Mouse (Mus musculus) midbrain, embryonic 14.5 days (tissue): ENCODE measurements at regions not wholly inside any gene's neighbourhood (a gene's known extent, or its start where the extent isn't known, plus 50 kb on each side); places are given as distances from the start of the nearest gene placed in this dataset.
"Not testable (repeated sequence)": the region's sequence is repeated elsewhere in the genome, so short reads cannot be mapped to it uniquely, and the experiment has no call there.

ENCODE experiments used
- ATAC-seq: fragments of 200-750 bp; cut with Nextera tagmentation; 2 replicates; pipeline ENCODE4 v1.8.0; 2017; ENCODE audit warnings: moderate number of reproducible peaks, moderate library complexity; ENCODE audit not compliant: low FRiP score, low TSS enrichment
- DNase-seq: peaks from one replicate; pipeline ENCODE4 v3.0.0-alpha.2; 2015
- H3K27ac ChIP-seq: fragments of 300-500 bp; sonication (generic); replicated peaks from 2 replicates; pipeline ENCODE4 v1.5.1; 2014; ENCODE audit warnings: mild to moderate bottlenecking, low read depth, low read length, moderate library complexity
- H3K27me3 ChIP-seq: fragments of 300-500 bp; sonication (generic); 2 replicates; pipeline ENCODE4 v1.6.1; 2014; ENCODE audit warnings: low read length, control low read depth, mixed read lengths; ENCODE audit not compliant: control insufficient read depth, insufficient read depth
- H3K36me3 ChIP-seq: fragments of 300-500 bp; sonication (generic); 2 replicates; pipeline ENCODE4 v1.6.1; 2014; ENCODE audit warnings: low read length, control low read depth; ENCODE audit not compliant: control insufficient read depth, insufficient read depth
- H3K4me1 ChIP-seq: fragments of 300-500 bp; sonication (generic); 2 replicates; pipeline ENCODE4 v1.6.1; 2014; ENCODE audit warnings: mild to moderate bottlenecking, antibody characterized with exemption, low read length, control low read depth; ENCODE audit not compliant: control insufficient read depth, insufficient read depth
- H3K4me2 ChIP-seq: fragments of 300-500 bp; sonication (generic); 2 replicates; pipeline ENCODE4 v1.6.1; 2014; ENCODE audit warnings: mild to moderate bottlenecking, low read length, moderate library complexity
- H3K4me3 ChIP-seq: fragments of 300-500 bp; sonication (generic); replicated peaks from 2 replicates; pipeline ENCODE4 v1.5.1; 2014; ENCODE audit warnings: low read depth, low read length
- H3K9ac ChIP-seq: fragments of 300-500 bp; sonication (generic); replicated peaks from 2 replicates; pipeline ENCODE4 v1.6.1; 2014; ENCODE audit warnings: mild to moderate bottlenecking, low read length, moderate library complexity
- H3K9me3 ChIP-seq: fragments of 300-500 bp; sonication (generic); 2 replicates; pipeline ENCODE4 v1.6.1; 2016; ENCODE audit warnings: low read length, control low read depth, mixed read lengths; ENCODE audit not compliant: control insufficient read depth
- WGBS: fragments of 180-500 bp; shearing (Covaris S2); extraction: QIAGEN DNeasy Blood & Tissue Kit; methylation state at CpG from one replicate; pipeline ENCODE4 v1.1.7; 2014; 5-methylcytosine and 5-hydroxymethylcytosine counted together

- WGBS, result 45% methylated on average over 5 of the region's 6 CpGs
- not testable (repeated sequence) for H3K4me3 ChIP-seq, DNase-seq, H3K27ac ChIP-seq, ATAC-seq, H3K9me3 ChIP-seq, H3K9ac ChIP-seq, H3K36me3 ChIP-seq, H3K4me1 ChIP-seq, H3K27me3 ChIP-seq, H3K4me2 ChIP-seq
These were observed 403.2 kb upstream of the Sphkap start for GRCm38 (mm10) chr1:83811162-83811561.

- Histone ChIP-seq H3K36me3 (no peaks in the 10 kb centered on the region), H3K9ac (no peak overlapping the region), H3K27ac (no peak overlapping the region), H3K9me3 (no peaks in the 10 kb centered on the region), H3K4me3 (no peak overlapping the region), H3K4me2 (no peak overlapping the region), H3K4me1 (no peaks in the 10 kb centered on the region), H3K27me3 (no peaks in the 10 kb centered on the region)
- DNase-seq (no peak), ATAC-seq (no peak)
- 93% methylated on average over 6 of the region's 6 CpGs for WGBS
These were observed 400.4 kb upstream of the Sphkap start for GRCm38 (mm10) chr1:83808432-83808831.

DNA sequence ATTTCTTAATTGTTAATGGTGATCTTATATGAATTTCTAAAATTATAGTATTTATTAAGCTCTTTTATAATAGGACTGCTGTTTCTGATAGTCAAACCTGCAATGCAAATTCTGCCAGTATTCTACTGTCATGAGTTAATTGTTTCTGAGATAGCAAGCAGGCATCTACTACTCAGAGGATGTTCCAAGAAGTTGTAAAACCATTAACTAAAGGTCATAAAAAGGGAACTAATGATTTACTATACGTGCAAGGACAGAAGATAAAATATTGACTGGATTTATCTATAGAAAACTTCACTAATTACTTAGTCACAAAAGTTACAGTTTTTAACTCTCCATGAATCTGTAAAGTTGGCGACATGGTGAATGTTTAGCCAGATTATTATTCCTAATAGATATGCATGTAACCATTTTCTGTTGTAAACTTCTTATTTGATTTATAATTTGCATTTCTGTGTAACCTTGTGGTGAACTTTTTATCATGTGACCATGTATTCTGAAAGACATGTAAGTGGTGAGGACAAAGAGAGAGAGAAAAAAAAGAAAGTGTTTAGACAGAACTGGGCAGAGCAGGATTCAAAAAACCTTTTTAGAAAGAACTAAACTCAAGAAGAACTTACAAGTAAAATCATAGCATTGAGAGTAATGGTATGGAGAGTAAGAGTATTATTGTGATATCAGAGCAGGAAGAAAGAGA is 395.5 kb upstream of the Sphkap start:
- no peaks in the 10 kb centered on the region for H3K9me3 ChIP-seq
- H3K27me3 ChIP-seq, result no peaks in the 10 kb centered on the region
- no peak for DNase-seq
- H3K4me1 ChIP-seq, result no peaks in the 10 kb centered on the region
- no peak overlapping the region for H3K4me3 ChIP-seq
- WGBS, result 85% methylated on average over 2 of the region's 2 CpGs
- no peaks in the 10 kb centered on the region for H3K36me3 ChIP-seq
- H3K9ac ChIP-seq, result no peak overlapping the region
- H3K4me2 ChIP-seq, result no peak overlapping the region
- no peak for ATAC-seq
- no peak overlapping the region for H3K27ac ChIP-seq

DNA sequence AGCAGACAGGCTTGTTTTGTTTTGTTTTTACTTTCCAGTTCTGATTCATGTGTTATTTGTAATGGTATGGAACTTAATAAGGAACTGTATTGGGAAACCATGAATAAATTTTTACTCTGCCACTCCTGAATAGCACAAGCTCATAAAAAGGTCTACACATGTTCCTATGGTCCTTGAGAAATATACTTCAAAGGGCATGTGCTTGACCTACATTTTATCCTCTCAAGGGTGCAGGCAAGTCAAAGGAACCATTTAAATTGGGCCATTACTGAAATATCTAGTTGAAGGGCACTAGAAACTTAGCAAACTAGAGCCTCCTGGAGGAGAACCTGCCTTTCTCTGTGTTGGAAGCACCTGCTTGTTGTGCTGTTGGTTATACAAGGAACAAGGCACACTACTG is 393.8 kb upstream of the Sphkap start:
- no peaks in the 10 kb centered on the region for H3K27me3 ChIP-seq
- H3K4me1 ChIP-seq, result no peaks in the 10 kb centered on the region
- no peak overlapping the region for H3K4me3 ChIP-seq
- no peak overlapping the region for H3K4me2 ChIP-seq
- no peak overlapping the region for H3K27ac ChIP-seq
- DNase-seq (no peak), ATAC-seq (no peak)
- no peak overlapping the region for H3K9ac ChIP-seq
- H3K36me3 ChIP-seq, result no peaks in the 10 kb centered on the region
- H3K9me3 ChIP-seq, result no peaks in the 10 kb centered on the region

DNA sequence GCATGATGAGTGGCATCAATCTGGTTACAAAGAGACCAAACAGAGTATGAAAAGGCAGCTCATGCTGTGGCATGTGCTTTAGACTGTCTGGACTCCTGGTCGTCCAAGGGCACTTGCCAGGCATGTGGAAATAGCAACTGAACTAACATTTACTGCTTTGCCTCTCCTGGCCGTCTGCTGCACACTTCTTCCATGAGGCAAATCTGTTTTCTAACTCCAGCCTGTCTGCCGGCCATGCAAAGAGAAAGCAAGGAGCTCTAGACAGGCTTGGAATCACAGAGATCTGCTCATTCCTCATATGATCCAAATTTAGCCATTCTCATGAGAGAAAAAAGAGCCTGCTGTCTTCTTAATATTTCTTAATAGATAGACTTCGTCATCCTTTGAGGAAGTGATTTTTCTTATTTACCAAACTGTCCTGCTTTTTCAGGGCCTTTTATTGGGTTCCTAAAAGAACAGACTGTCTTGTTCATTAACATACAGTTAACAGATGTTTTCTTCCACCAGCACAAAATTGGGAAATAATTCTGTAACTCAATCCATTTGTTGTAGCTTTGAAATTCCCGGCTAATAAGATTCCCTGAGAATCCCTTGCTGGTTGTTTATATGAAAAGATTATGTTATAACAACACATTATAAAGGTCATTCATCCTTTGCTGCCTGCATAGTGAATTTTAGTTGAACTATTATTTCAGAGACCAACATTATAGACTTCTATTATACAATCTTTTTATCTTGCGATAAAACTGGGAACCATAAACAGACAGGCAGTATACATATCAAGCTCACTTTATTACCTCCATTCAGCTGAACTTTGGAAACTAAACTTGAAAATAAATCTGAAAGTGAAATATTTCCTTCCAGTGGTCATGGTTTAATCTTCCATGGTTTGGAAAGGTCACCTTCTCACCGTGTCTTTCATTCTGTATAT is 389.2 kb upstream of the Sphkap start:
- no peak overlapping the region for H3K27ac ChIP-seq
- H3K9me3 ChIP-seq, result no peaks in the 10 kb centered on the region
- WGBS, result 71% methylated on average over 7 of the region's 7 CpGs
- H3K27me3 ChIP-seq, result no peaks in the 10 kb centered on the region
- DNase-seq (peak; percentile 4), ATAC-seq (no peak)
- H3K4me3 ChIP-seq, result no peak overlapping the region
- H3K9ac ChIP-seq, result no peak overlapping the region
- H3K4me2 ChIP-seq, result no peak overlapping the region
- no peaks in the 10 kb centered on the region for H3K36me3 ChIP-seq
- no peaks in the 10 kb centered on the region for H3K4me1 ChIP-seq

- ATAC-seq (no peak), DNase-seq (no peak)
- no peaks in the 10 kb centered on the region for H3K27me3 ChIP-seq
- no peaks in the 10 kb centered on the region for H3K36me3 ChIP-seq
- no peaks in the 10 kb centered on the region for H3K9me3 ChIP-seq
- H3K4me1 ChIP-seq, result no peaks in the 10 kb centered on the region
- no peak overlapping the region for H3K4me2 ChIP-seq
- H3K9ac ChIP-seq, result no peak overlapping the region
- WGBS, result 68% methylated on average over 1 of the region's 1 CpGs
- no peak overlapping the region for H3K27ac ChIP-seq
- no peak overlapping the region for H3K4me3 ChIP-seq
These were observed 369.2 kb upstream of the Sphkap start for GRCm38 (mm10) chr1:83777151-83777550.

DNA sequence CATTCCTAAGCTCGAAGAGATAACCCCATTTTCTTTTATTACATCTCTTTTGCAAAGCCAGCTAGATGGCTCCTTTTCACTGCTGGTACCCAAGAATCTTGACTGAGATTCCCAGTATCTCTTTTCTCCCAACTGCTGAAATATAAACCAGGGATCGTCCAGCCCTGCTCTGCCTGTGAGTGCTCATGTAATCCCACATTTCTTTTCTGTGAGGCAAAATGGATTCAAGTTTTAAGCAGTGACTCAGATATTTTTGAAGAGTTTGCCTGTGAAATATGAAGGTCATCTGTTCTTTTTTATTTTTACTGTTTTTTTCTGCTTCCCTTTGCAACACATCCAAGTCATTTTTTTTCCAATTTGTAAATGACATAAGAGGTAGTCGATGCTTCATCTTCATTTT is 363.2 kb upstream of the Sphkap start:
- WGBS, result 78% methylated on average over 3 of the region's 3 CpGs
- DNase-seq (no peak), ATAC-seq (no peak)
- H3K36me3 ChIP-seq, result no peaks in the 10 kb centered on the region
- no peak overlapping the region for H3K4me2 ChIP-seq
- no peak overlapping the region for H3K27ac ChIP-seq
- H3K4me1 ChIP-seq, result no peaks in the 10 kb centered on the region
- H3K27me3 ChIP-seq, result no peaks in the 10 kb centered on the region
- no peak overlapping the region for H3K9ac ChIP-seq
- no peak overlapping the region for H3K4me3 ChIP-seq
- H3K9me3 ChIP-seq, result no peaks in the 10 kb centered on the region

- Histone ChIP-seq H3K9ac (no peak overlapping the region), H3K4me2 (no peak overlapping the region), H3K4me3 (no peak overlapping the region), H3K27me3 (no peaks in the 10 kb centered on the region), H3K27ac (no peak overlapping the region), H3K9me3 (no peaks in the 10 kb centered on the region), H3K4me1 (no peaks in the 10 kb centered on the region), H3K36me3 (no peaks in the 10 kb centered on the region)
- DNase-seq (no peak), ATAC-seq (no peak)
- 92% methylated on average over 4 of the region's 4 CpGs for WGBS
These were observed 353.5 kb upstream of the Sphkap start for GRCm38 (mm10) chr1:83761499-83761898.

GRCm38 (mm10) chr1:83756866-83757265 is 348.9 kb upstream of the Sphkap start:
- H3K4me3 ChIP-seq, result no peak overlapping the region
- no peak overlapping the region for H3K9ac ChIP-seq
- ATAC-seq, result no peak
- no peak overlapping the region for H3K4me2 ChIP-seq
- no peaks in the 10 kb centered on the region for H3K36me3 ChIP-seq
- DNase-seq, result no peak
- no peak overlapping the region for H3K27ac ChIP-seq
- no peaks in the 10 kb centered on the region for H3K27me3 ChIP-seq
- peaks cover 10% of the 10 kb centered on the region; the same call in 1 of the 2 replicates for H3K4me1 ChIP-seq
- H3K9me3 ChIP-seq, result no peaks in the 10 kb centered on the region
